ENCODE assay signal across 32 mouse cellular contexts in genomic region chr1:71266630-71267029, GRCm38 (mm10).
"Had no signal": no experiment of that assay in that cellular context is flagged by ENCODE, and none has a peak within 500 bp of the region (broad histone marks: within the 10 kb centered on the region; RNA-seq: fewer than 3 reads in every experiment).

No protein-coding gene starts in this region.

- H3K4me1 ChIP-seq: limb, embryonic 10.5 days; limb, embryonic 12.5 days; limb, embryonic 13.5 days; limb, embryonic 15.5 days; liver, embryonic 12.5 days; liver, embryonic 13.5 days; liver, embryonic 15.5 days; lung, embryonic 15.5 days; megakaryocyte, embryonic 14.5 days; midbrain, embryonic 10.5 days; midbrain, embryonic 12.5 days; midbrain, embryonic 15.5 days; neural tube, embryonic 12.5 days had no signal

- H3K27me3 ChIP-seq: limb, embryonic 12.5 days; limb, embryonic 13.5 days; limb, embryonic 15.5 days; liver, embryonic 12.5 days; liver, embryonic 13.5 days; liver, embryonic 15.5 days; lung, embryonic 15.5 days; megakaryocyte, embryonic 14.5 days; midbrain, embryonic 12.5 days; midbrain, embryonic 15.5 days; neural tube, embryonic 12.5 days had no signal

- H3K4me2 ChIP-seq: limb, embryonic 12.5 days; limb, embryonic 13.5 days; limb, embryonic 15.5 days; liver, embryonic 11.5 days; liver, embryonic 12.5 days; liver, embryonic 13.5 days; liver, embryonic 15.5 days; lung, embryonic 14.5 days; lung, embryonic 15.5 days; midbrain, embryonic 11.5 days; midbrain, embryonic 12.5 days; midbrain, embryonic 15.5 days; neural tube, embryonic 12.5 days had no signal

- H3K9me3 ChIP-seq: limb, embryonic 10.5 days; limb, embryonic 12.5 days; limb, embryonic 13.5 days; limb, embryonic 15.5 days; liver, embryonic 12.5 days; liver, embryonic 13.5 days; liver, embryonic 15.5 days; lung, embryonic 15.5 days; midbrain, embryonic 10.5 days; midbrain, embryonic 12.5 days; midbrain, embryonic 15.5 days; neural tube, embryonic 12.5 days had no signal

- ATAC-seq: liver, embryonic 12.5 days; liver, postnatal 0 days; lung, postnatal 0 days; midbrain, embryonic 15.5 days; midbrain, embryonic 16.5 days had no signal

- H3K4me3 ChIP-seq: left cerebral cortex, adult 2 months; limb, embryonic 10.5 days; limb, embryonic 12.5 days; limb, embryonic 13.5 days; limb, embryonic 15.5 days; liver, embryonic 12.5 days; liver, embryonic 13.5 days; liver, embryonic 15.5 days; lung, embryonic 15.5 days; megakaryocyte, embryonic 14.5 days; midbrain, embryonic 10.5 days; midbrain, embryonic 12.5 days; midbrain, embryonic 15.5 days; myocyte; neural tube, embryonic 12.5 days had no signal

- H3K27ac ChIP-seq: left cerebral cortex, adult 2 months; limb, embryonic 10.5 days; limb, embryonic 12.5 days; limb, embryonic 13.5 days; limb, embryonic 15.5 days; liver, embryonic 12.5 days; liver, embryonic 13.5 days; liver, embryonic 14.5 days; liver, embryonic 15.5 days; lung, embryonic 15.5 days; macrophage; midbrain, embryonic 10.5 days; midbrain, embryonic 12.5 days; midbrain, embryonic 15.5 days; neural tube, embryonic 12.5 days had no signal

- DNase-seq: left cerebral cortex, postnatal 4 days; liver; liver, embryonic 13.5 days; liver, postnatal 0 days; lung, adult 18-20 months; lung, adult 2 months; lung, embryonic 14.5 days; lung, postnatal 10 days; lung, postnatal 14 days; lung, postnatal 36 days; lung, postnatal 4 days; midbrain, embryonic 14.5 days had no signal

- H3K9ac ChIP-seq: limb, embryonic 12.5 days; limb, embryonic 13.5 days; limb, embryonic 15.5 days; liver, embryonic 12.5 days; liver, embryonic 13.5 days; liver, embryonic 14.5 days; liver, embryonic 15.5 days; liver, postnatal 0 days; lung, embryonic 14.5 days; lung, embryonic 15.5 days; midbrain, embryonic 12.5 days; midbrain, embryonic 15.5 days; neural tube, embryonic 12.5 days had no signal

- H3K36me3 ChIP-seq: limb, embryonic 10.5 days; limb, embryonic 12.5 days; limb, embryonic 13.5 days; limb, embryonic 15.5 days; liver, embryonic 12.5 days; liver, embryonic 13.5 days; liver, embryonic 15.5 days; lung, embryonic 15.5 days; midbrain, embryonic 10.5 days; midbrain, embryonic 12.5 days; midbrain, embryonic 15.5 days; neural tube, embryonic 12.5 days had no signal
